Mouse (Mus musculus) thymus, adult 2 months (tissue): Measurements from ENCODE around the gene Pank1. TPM values are rescaled to one million over a fixed set of nuclear protein-coding genes. Genes with fewer than 3 reads are reported as not detected.
A peak's percentile ranks its signal among the peaks of the same experiment; 100 is the strongest.

ENCODE experiments used
- DNase-seq: peaks from one replicate; pipeline ENCODE4 v3.0.0; 2021
- H3K27ac ChIP-seq: fragments of 200-500 bp; 2 replicates; pipeline ENCODE4 v1.5.1; 2012; ENCODE audit warnings: low read length, control low read depth; ENCODE audit not compliant: control insufficient read depth, insufficient read depth
- H3K27me3 ChIP-seq: fragments of 200-500 bp; 2 replicates; pipeline ENCODE4 v1.6.1; 2012; ENCODE audit warnings: mild to moderate bottlenecking, low read length, moderate library complexity, mixed read lengths; ENCODE audit not compliant: control insufficient read depth, insufficient read depth
- H3K36me3 ChIP-seq: fragments of 200-500 bp; 2 replicates; pipeline ENCODE4 v1.6.1; 2012; ENCODE audit warnings: mild to moderate bottlenecking, low read length, moderate library complexity; ENCODE audit not compliant: control insufficient read depth, insufficient read depth
- H3K4me1 ChIP-seq: fragments of 200-500 bp; replicated peaks from 2 replicates; pipeline ENCODE4 v1.6.1; 2012; ENCODE audit warnings: low read length; ENCODE audit not compliant: control insufficient read depth, insufficient read depth
- H3K4me3 ChIP-seq: fragments of 200-500 bp; 2 replicates; pipeline ENCODE4 v1.5.1; 2012; ENCODE audit warnings: mild to moderate bottlenecking, low read length, control low read depth, moderate library complexity; ENCODE audit not compliant: control insufficient read depth, insufficient read depth
- CTCF ChIP-seq: fragments of 200-500 bp; IDR thresholded peaks from 2 replicates; pipeline ENCODE4 v1.5.1; 2012; ENCODE audit warnings: mild to moderate bottlenecking, control low read depth, low read length, moderate library complexity, borderline replicate concordance; ENCODE audit not compliant: control insufficient read depth, poor library complexity, insufficient read depth; ENCODE audit errors: extremely low read depth
- POLR2A ChIP-seq: fragments of 200-500 bp; IDR thresholded peaks from 2 replicates; pipeline ENCODE4 v1.6.1; 2012; ENCODE audit warnings: mild to moderate bottlenecking, low read length, control low read depth, moderate library complexity; ENCODE audit not compliant: control insufficient read depth, poor library complexity, insufficient read depth; ENCODE audit errors: extremely low read depth
- WGBS: fragments of 180-500 bp; shearing (Covaris S2); methylation state at CpG from one replicate; pipeline ENCODE4 v1.1.7; 2018; 5-methylcytosine and 5-hydroxymethylcytosine counted together
- polyA plus RNA-seq: library from polyadenylated mRNA; depleted of rRNA; stranded (reverse); fragments of >200 nt; gene quantifications from 2 replicates; pipeline ENCODE4 v1.2.3, GENCODE M21; 2012

The Pank1 gene
- polyA plus RNA-seq, 1 experiment, result 0.92 TPM

DNA sequence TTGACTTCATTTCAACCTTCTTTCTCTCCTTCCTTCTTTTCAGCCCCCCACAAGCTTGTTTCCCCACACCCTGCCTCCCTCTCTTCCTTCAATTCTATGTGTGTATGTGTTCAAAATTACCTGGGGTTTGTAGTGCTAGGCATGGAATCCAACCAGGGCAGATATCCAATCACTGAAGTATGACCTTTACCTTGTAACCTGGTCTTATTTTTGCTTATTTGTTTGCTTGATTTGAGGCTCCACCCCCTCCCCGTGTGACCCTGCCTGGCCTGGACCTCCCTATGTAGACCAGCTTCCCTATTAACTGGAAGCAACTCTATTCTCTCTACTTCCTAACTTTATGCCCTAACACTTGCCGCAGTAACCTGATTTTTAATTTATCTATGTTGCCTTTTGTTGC lies 3.2 kb upstream of the Pank1 start:
- peaks cover 8% of the 10 kb centered on the region for H3K4me1 ChIP-seq
- no peak overlapping the region for H3K4me3 ChIP-seq
- H3K36me3 ChIP-seq, result no peaks in the 10 kb centered on the region
- DNase-seq, result no peak
- TF ChIP-seq POLR2A (no peak), CTCF (no peak)
- WGBS, result 85% methylated on average over 2 of the region's 2 CpGs
- no peak overlapping the region for H3K27ac ChIP-seq
- no peaks in the 10 kb centered on the region for H3K27me3 ChIP-seq

DNA sequence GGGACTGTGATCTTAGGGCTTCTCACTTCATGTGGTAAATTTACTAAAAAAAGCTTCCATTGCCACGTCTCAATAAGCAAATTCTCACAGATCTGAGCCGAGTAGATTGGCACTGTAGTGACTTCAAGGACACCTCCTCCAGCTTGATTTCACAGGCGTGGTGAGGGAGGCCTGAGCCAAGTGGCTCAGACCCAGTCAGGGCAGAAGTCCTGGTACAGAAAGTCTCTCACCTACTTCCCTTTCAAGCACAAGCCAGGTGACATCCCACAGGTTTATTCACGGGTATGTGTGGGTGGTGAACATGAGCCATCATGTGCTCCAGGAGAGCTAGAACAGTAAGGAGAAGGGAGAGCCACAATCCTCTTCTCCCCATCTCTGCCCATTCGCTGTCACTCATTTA lies 1.9 kb upstream of the Pank1 start:
- H3K4me1 ChIP-seq, result peaks cover 8% of the 10 kb centered on the region
- no peak overlapping the region for H3K4me3 ChIP-seq
- H3K36me3 ChIP-seq, result no peaks in the 10 kb centered on the region
- TF ChIP-seq POLR2A, result no peak
- TF ChIP-seq CTCF, result no peak
- H3K27me3 ChIP-seq, result no peaks in the 10 kb centered on the region
- H3K27ac ChIP-seq, result no peak overlapping the region
- DNase-seq, result no peak
- WGBS, result 47% methylated on average over 5 of the region's 5 CpGs

DNA sequence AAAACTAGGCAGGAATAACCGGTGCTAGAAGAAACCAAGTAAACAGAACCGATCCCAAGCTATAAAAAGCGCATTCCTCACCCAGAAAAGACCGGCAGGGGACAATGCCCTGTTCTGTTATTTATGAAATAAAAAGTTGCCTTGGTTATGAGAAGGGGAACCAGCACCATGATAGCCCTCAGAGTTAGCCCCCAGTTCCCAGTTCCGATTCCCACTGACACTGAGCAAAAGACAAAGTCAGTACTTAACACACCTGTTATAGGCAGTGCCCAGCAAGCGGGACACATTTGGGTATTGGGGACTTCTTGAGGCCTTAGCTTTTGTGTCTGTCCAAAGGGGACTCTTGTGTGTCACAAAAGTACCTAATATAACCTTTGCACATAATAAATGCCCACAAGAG lies 369 bp upstream of the Pank1 start:
- Histone ChIP-seq H3K27ac (no peak overlapping the region), H3K4me1 (peaks cover 8% of the 10 kb centered on the region), H3K36me3 (no peaks in the 10 kb centered on the region), H3K27me3 (no peaks in the 10 kb centered on the region), H3K4me3 (peak overlapping the region; percentile 82; the same call in 1 of the 2 replicates)
- WGBS, result 39% methylated on average over 6 of the region's 6 CpGs
- no peak for TF ChIP-seq POLR2A
- no peak for TF ChIP-seq CTCF
- DNase-seq, result no peak

DNA sequence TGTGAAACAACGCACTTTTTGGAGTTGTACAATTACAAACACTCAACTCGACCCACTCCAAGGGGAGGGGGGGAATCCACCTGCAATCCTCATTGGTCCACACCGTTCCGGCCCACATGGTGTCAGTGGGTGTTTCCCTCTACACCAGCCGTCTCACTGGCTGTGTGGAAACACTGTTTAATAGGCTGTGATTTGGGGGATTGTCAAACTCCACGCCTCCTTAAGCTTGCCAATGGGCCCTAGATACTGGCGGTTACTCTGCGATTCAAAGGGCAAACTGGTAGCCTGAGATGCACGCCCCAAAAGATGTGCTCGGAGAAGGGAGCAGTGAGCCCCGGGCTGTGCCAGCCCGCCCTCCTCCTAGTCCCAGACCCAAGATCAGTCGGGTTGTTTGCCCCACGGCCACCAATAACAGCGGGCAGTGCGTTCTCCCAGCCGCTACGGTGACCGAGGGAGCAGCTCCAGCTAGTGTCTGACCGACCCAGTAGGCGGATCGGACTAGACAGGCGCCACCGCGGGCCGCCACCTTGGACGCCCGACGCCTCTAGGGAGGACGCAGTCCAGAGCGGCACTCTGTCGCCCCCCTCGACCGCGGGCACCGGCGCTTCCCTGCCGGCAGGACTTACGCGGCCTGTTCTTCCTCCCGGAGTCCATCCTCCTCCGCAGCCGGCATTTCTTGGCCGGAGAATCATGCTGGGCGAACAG lies 1.2 kb downstream of the Pank1 start:
- under 1% methylated on average over 45 of the region's 45 CpGs for WGBS
- no peaks in the 10 kb centered on the region for H3K27me3 ChIP-seq
- H3K27ac ChIP-seq, result no peak overlapping the region
- TF ChIP-seq CTCF (no peak), POLR2A (no peak)
- peak; percentile 70 for DNase-seq
- H3K4me3 ChIP-seq, result peak overlapping the region; percentile 82
- H3K36me3 ChIP-seq, result no peaks in the 10 kb centered on the region
- peaks cover 8% of the 10 kb centered on the region for H3K4me1 ChIP-seq

DNA sequence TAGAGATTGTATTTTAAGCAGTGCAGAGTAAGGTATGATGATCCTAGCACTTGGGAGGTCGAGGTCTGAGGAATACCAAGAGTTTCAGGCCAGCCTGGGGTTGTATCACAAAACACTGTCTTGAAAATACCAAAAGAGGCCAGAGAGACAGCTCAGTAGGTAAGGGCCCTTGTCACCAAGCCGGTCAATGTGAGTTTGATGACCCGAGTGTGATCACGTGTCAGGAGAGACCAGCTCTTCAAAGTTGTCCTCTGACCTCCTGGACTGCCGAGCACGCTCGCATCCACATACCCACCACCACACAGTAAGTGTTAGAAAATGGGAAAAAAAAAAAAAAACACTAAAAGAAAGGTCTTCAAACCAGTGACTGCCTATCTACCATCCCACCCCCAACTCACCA lies 2.6 kb downstream of the Pank1 start:
- no peak overlapping the region for H3K4me3 ChIP-seq

DNA sequence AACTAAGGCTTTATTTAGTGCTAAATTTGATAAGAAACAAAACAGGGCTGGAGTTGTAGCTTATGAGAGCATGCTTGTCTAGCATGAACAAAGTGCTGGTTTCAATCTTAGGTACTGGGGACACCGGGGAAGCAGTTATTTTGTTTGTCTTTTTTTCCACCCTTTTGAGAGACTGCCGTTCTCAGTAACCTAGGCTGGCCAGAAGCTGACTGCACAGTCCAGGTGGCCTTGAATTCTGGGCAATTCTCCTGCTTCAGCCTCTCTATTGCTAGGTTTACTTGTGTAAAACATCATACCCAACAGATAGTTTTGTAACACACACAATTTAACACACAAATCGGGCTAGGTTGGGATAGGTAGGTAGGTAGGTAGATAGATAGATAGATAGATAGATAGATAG lies 9.9 kb downstream of the Pank1 start:
- H3K27me3 ChIP-seq, result no peaks in the 10 kb centered on the region
- 85% methylated on average over 3 of the region's 3 CpGs for WGBS
- TF ChIP-seq CTCF, result no peak

More for the DNA sequence above, 2.6 kb downstream of the Pank1 start:
- no peaks in the 10 kb centered on the region for H3K36me3 ChIP-seq
- DNase-seq, result no peak
- H3K27ac ChIP-seq, result no peak overlapping the region
- H3K4me1 ChIP-seq, result peaks cover 8% of the 10 kb centered on the region
- no peak for TF ChIP-seq POLR2A
- no peak for TF ChIP-seq CTCF
- no peaks in the 10 kb centered on the region for H3K27me3 ChIP-seq
- WGBS, result 96% methylated on average over 7 of the region's 7 CpGs

More for the DNA sequence above, 9.9 kb downstream of the Pank1 start:
- no peaks in the 10 kb centered on the region for H3K36me3 ChIP-seq
- no peaks in the 10 kb centered on the region for H3K4me1 ChIP-seq
- no peak overlapping the region for H3K27ac ChIP-seq
- no peak overlapping the region for H3K4me3 ChIP-seq
- DNase-seq, result no peak
